Mouse (Mus musculus) CH12.LX (cell line): ENCODE measurements around the gene St14. TPM values are rescaled to one million over a fixed set of nuclear protein-coding genes. Genes with fewer than 3 reads are reported as not detected.
A peak's percentile ranks its signal among the peaks of the same experiment; 100 is the strongest.

Source experiments
- DNase-seq: peaks from one replicate; pipeline ENCODE4 v3.0.0-alpha.2; 2013; ENCODE audit errors: extremely low read depth
- H3K27ac ChIP-seq: 2 replicates; pipeline ENCODE4 v1.5.1; 2012; ENCODE audit warnings: low read depth, mild to moderate bottlenecking, control low read depth, moderate library complexity; ENCODE audit not compliant: insufficient read depth
- H3K27me3 ChIP-seq: replicated peaks from 2 replicates; pipeline ENCODE3; 2012; ENCODE audit warnings: inconsistent platforms
- H3K36me3 ChIP-seq, 2 experiments: replicated peaks in 1 of 2; 2 replicates each; pipeline versions ENCODE3 to v1.6.1; 2012; ENCODE audit warnings: inconsistent platforms in 1 of 2, low read length in 1 of 2, mild to moderate bottlenecking in 1 of 2, mixed read lengths in 1 of 2, moderate library complexity in 1 of 2; ENCODE audit not compliant: control insufficient read depth in 1 of 2, insufficient read depth in 1 of 2
- H3K4me1 ChIP-seq, 2 experiments: 2 replicates each; pipeline ENCODE4 v1.6.1; 2012; ENCODE audit warnings: inconsistent platforms in 1 of 2, moderate library complexity in 1 of 2; ENCODE audit not compliant: insufficient read depth in 2 of 2, control insufficient read depth in 1 of 2
- H3K4me2 ChIP-seq: 2 replicates; pipeline ENCODE4 v1.6.1; 2012; ENCODE audit warnings: low read depth, mild to moderate bottlenecking, control low read depth; ENCODE audit not compliant: poor library complexity, insufficient read depth, severe bottlenecking
- H3K4me3 ChIP-seq, 3 experiments: fragments of 150-350 bp in 1 of 3; sonication (generic) in 1 of 3; replicated peaks in 1 of 3; 2 replicates each; pipeline versions ENCODE3 to v1.5.1; 2011 to 2012; ENCODE audit warnings: low read depth in 2 of 3, low read length in 2 of 3, mild to moderate bottlenecking in 2 of 3, moderate library complexity in 2 of 3, control low read depth in 1 of 3, improper control_type of control experiment in 1 of 3, inconsistent platforms in 1 of 3, mixed read lengths in 1 of 3; ENCODE audit not compliant: poor library complexity in 1 of 3
- H3K79me2 ChIP-seq: replicated peaks from 2 replicates; pipeline ENCODE4 v1.6.1; 2012; ENCODE audit warnings: mild to moderate bottlenecking, moderate library complexity; ENCODE audit not compliant: control insufficient read depth, poor library complexity, insufficient read depth, severe bottlenecking; ENCODE audit errors: extremely low read depth
- H3K9ac ChIP-seq: 2 replicates; pipeline ENCODE4 v1.6.1; 2012; ENCODE audit warnings: low read depth, mild to moderate bottlenecking, control low read depth, moderate library complexity; ENCODE audit not compliant: insufficient read depth
- H3K9me3 ChIP-seq: replicated peaks from 2 replicates; pipeline ENCODE3; 2012; ENCODE audit warnings: low read length, inconsistent platforms, mixed read lengths
- BHLHE40 ChIP-seq: IDR thresholded peaks from 2 replicates; pipeline ENCODE4 v1.6.1; 2011; ENCODE audit warnings: mild to moderate bottlenecking, low read depth, low read length, improper control_type of control experiment
- CHD1 ChIP-seq: IDR thresholded peaks from 2 replicates; pipeline ENCODE4 v1.6.1; 2012; ENCODE audit warnings: low read depth, low read length, improper control_type of control experiment, inconsistent platforms
- CHD2 ChIP-seq: IDR thresholded peaks from 2 replicates; pipeline ENCODE4 v1.6.1; 2011; ENCODE audit warnings: low read length, improper control_type of control experiment
- CTCF ChIP-seq, 2 experiments: IDR thresholded peaks in 1 of 2; conservative IDR thresholded peaks in 1 of 2; 2 replicates each; pipeline ENCODE4 v1.5.1; 2011 to 2012; ENCODE audit warnings: low read depth in 2 of 2, low read length in 2 of 2, improper control_type of control experiment in 1 of 2, inconsistent platforms in 1 of 2, mild to moderate bottlenecking in 1 of 2, moderate library complexity in 1 of 2
- E2F4 ChIP-seq: IDR thresholded peaks from 2 replicates; pipeline ENCODE4 v1.6.1; 2011; ENCODE audit warnings: low read depth, low read length, improper control_type of control experiment; ENCODE audit not compliant: insufficient replicate concordance
- ELF1 ChIP-seq: IDR thresholded peaks from 2 replicates; pipeline ENCODE4 v1.6.1; 2014; ENCODE audit warnings: low read depth, mild to moderate bottlenecking, inconsistent platforms, low read length, improper control_type of control experiment
- EP300 ChIP-seq: IDR thresholded peaks from 2 replicates; pipeline ENCODE4 v1.6.1; 2011; ENCODE audit warnings: low read length, improper control_type of control experiment
- ETS1 ChIP-seq: conservative IDR thresholded peaks from 2 replicates; pipeline ENCODE4 v1.6.1; 2012; ENCODE audit warnings: low read depth, mild to moderate bottlenecking, inconsistent platforms, low read length, improper control_type of control experiment, moderate library complexity
- GABPA ChIP-seq: IDR thresholded peaks from 2 replicates; pipeline ENCODE4 v1.6.1; 2012; ENCODE audit warnings: low read depth, low read length, improper control_type of control experiment, inconsistent platforms; ENCODE audit not compliant: insufficient replicate concordance
- HCFC1 ChIP-seq: IDR thresholded peaks from 2 replicates; pipeline ENCODE4 v1.6.1; 2012; ENCODE audit warnings: low read depth, mild to moderate bottlenecking, inconsistent platforms, low read length, improper control_type of control experiment
- IRF4 ChIP-seq: IDR thresholded peaks from 2 replicates; pipeline ENCODE4 v1.6.1; 2014; ENCODE audit warnings: low read depth, mild to moderate bottlenecking, inconsistent platforms, low read length, improper control_type of control experiment
- JUN ChIP-seq: IDR thresholded peaks from 2 replicates; pipeline ENCODE4 v1.6.1; 2011; ENCODE audit warnings: low read depth, mild to moderate bottlenecking, low read length, improper control_type of control experiment, moderate library complexity; ENCODE audit not compliant: insufficient read depth
- JUND ChIP-seq: conservative IDR thresholded peaks from 2 replicates; pipeline ENCODE4 v1.6.1; 2011; ENCODE audit warnings: low read depth, low read length, improper control_type of control experiment
- KAT2A ChIP-seq: IDR thresholded peaks from 2 replicates; pipeline ENCODE4 v1.6.1; 2012; ENCODE audit warnings: low read length, improper control_type of control experiment, inconsistent platforms; ENCODE audit not compliant: insufficient replicate concordance
- MAFK ChIP-seq: IDR thresholded peaks from 2 replicates; pipeline ENCODE4 v1.6.1; 2011; ENCODE audit warnings: low read length, improper control_type of control experiment; ENCODE audit not compliant: insufficient replicate concordance
- MAX ChIP-seq: IDR thresholded peaks from 2 replicates; pipeline ENCODE4 v1.6.1; 2011; ENCODE audit warnings: low read length, improper control_type of control experiment
- MAZ ChIP-seq: IDR thresholded peaks from 2 replicates; pipeline ENCODE4 v1.6.1; 2012; ENCODE audit warnings: low read depth, mild to moderate bottlenecking, inconsistent platforms, low read length, improper control_type of control experiment, moderate library complexity
- MEF2A ChIP-seq: IDR thresholded peaks from 2 replicates; pipeline ENCODE4 v1.6.1; 2014; ENCODE audit warnings: low read depth, mild to moderate bottlenecking, inconsistent platforms, low read length, improper control_type of control experiment, borderline replicate concordance
- MXI1 ChIP-seq: IDR thresholded peaks from 2 replicates; pipeline ENCODE4 v1.6.1; 2011; ENCODE audit warnings: mild to moderate bottlenecking, low read depth, low read length, improper control_type of control experiment
- MYC ChIP-seq: IDR thresholded peaks from 2 replicates; pipeline ENCODE4 v1.6.1; 2011; ENCODE audit warnings: low read depth, mild to moderate bottlenecking, improper control_type of control experiment, low read length
- NELFE ChIP-seq: IDR thresholded peaks from 2 replicates; pipeline ENCODE4 v1.6.1; 2011; ENCODE audit warnings: low read depth, low read length, improper control_type of control experiment
- NRF1 ChIP-seq: IDR thresholded peaks from 2 replicates; pipeline ENCODE4 v1.6.1; 2014; ENCODE audit warnings: low read depth, mild to moderate bottlenecking, inconsistent platforms, low read length, improper control_type of control experiment, moderate library complexity
- PAX5 ChIP-seq: IDR thresholded peaks from 2 replicates; pipeline ENCODE4 v1.6.1; 2012; ENCODE audit warnings: low read length, inconsistent platforms, mixed read lengths
- POLR2A ChIP-seq: IDR thresholded peaks from 2 replicates; pipeline ENCODE4 v1.6.1; 2011; ENCODE audit warnings: low read depth, mild to moderate bottlenecking, improper control_type of control experiment, low read length
- POLR2AphosphoS2 ChIP-seq: IDR thresholded peaks from 2 replicates; pipeline ENCODE4 v1.6.1; 2011; ENCODE audit warnings: low read depth, low read length, improper control_type of control experiment
- RAD21 ChIP-seq: IDR thresholded peaks from 2 replicates; pipeline ENCODE4 v1.6.1; 2011; ENCODE audit warnings: low read depth, mild to moderate bottlenecking, low read length, improper control_type of control experiment, moderate library complexity
- RCOR1 ChIP-seq: conservative IDR thresholded peaks from 2 replicates; pipeline ENCODE4 v1.6.1; 2012; ENCODE audit warnings: low read depth, mild to moderate bottlenecking, inconsistent platforms, low read length, improper control_type of control experiment
- SIN3A ChIP-seq: IDR thresholded peaks from 2 replicates; pipeline ENCODE4 v1.6.1; 2012; ENCODE audit warnings: low read length, improper control_type of control experiment, inconsistent platforms
- SMC3 ChIP-seq: IDR thresholded peaks from 2 replicates; pipeline ENCODE4 v1.6.1; 2011; ENCODE audit warnings: low read depth, low read length, improper control_type of control experiment
- TBP ChIP-seq: conservative IDR thresholded peaks from 2 replicates; pipeline ENCODE4 v1.6.1; 2011; ENCODE audit warnings: low read depth, low read length, improper control_type of control experiment
- TCF12 ChIP-seq: IDR thresholded peaks from 2 replicates; pipeline ENCODE4 v1.6.1; 2014; ENCODE audit warnings: low read depth, mild to moderate bottlenecking, inconsistent platforms, low read length, improper control_type of control experiment
- UBTF ChIP-seq: IDR thresholded peaks from 2 replicates; pipeline ENCODE4 v1.6.1; 2012; ENCODE audit warnings: low read depth, mild to moderate bottlenecking, inconsistent platforms, low read length, improper control_type of control experiment, moderate library complexity
- USF1 ChIP-seq: IDR thresholded peaks from 2 replicates; pipeline ENCODE4 v1.6.1; 2014; ENCODE audit warnings: low read depth, mild to moderate bottlenecking, inconsistent platforms, low read length, improper control_type of control experiment
- USF2 ChIP-seq: conservative IDR thresholded peaks from 2 replicates; pipeline ENCODE4 v1.6.1; 2011; ENCODE audit warnings: low read depth, low read length, improper control_type of control experiment
- ZC3H11A ChIP-seq: IDR thresholded peaks from 2 replicates; pipeline ENCODE4 v1.6.1; 2012; ENCODE audit warnings: low read depth, mild to moderate bottlenecking, inconsistent platforms, low read length, improper control_type of control experiment
- ZKSCAN1 ChIP-seq: IDR thresholded peaks from 2 replicates; pipeline ENCODE4 v1.6.1; 2012; ENCODE audit warnings: low read depth, inconsistent platforms, low read length, improper control_type of control experiment, borderline replicate concordance
- ZMIZ1 ChIP-seq: IDR thresholded peaks from 2 replicates; pipeline ENCODE4 v1.6.1; 2012; ENCODE audit warnings: low read depth, mild to moderate bottlenecking, inconsistent platforms, low read length, improper control_type of control experiment
- ZNF384 ChIP-seq: IDR thresholded peaks from 2 replicates; pipeline ENCODE4 v1.6.1; 2012; ENCODE audit warnings: low read depth, low read length, improper control_type of control experiment, inconsistent platforms
- dilution Hi-C: fragments of 300-500 bp; cut with MboI; formaldehyde crosslinking; loops from 2 replicates; pipeline ENCODE4 v1.14.3; 2020; ENCODE audit warnings: low sequenced_read_pairs; ENCODE audit not compliant: extremely low pct_unique_long_range_greater_than_20kb, extremely low pct_ligation_motif_present
- in situ Hi-C: fragments of 300-500 bp; cut with MboI; formaldehyde crosslinking; loops from 3 replicates; pipeline ENCODE4 v1.14.3; 2019; ENCODE audit warnings: low sequenced_read_pairs, low pct_ligation_motif_present, low pct_unique_long_range_greater_than_20kb, mixed read lengths
- polyA plus RNA-seq: library from polyadenylated mRNA; unstranded; fragments of >175 nt; gene quantifications from 2 replicates; pipeline ENCODE4 v1.2.1, GENCODE M21; 2012; ENCODE audit warnings: low read depth; ENCODE audit not compliant: insufficient read length
- total RNA-seq, 2 experiments: library from RNA; depleted of rRNA; stranded (reverse); fragments of 300-350 nt in 1 of 2; fragments of >200 nt in 1 of 2; gene quantifications; 2 replicates each; pipeline ENCODE4 v1.2.3; 2012 to 2014

The St14 gene
- total and polyA plus RNA-seq, 3 experiments = 4.3 to 10.9 (median 8.6) TPM

GRCm38 (mm10) chr9:31129956-31130355 lies 1.7 kb downstream of the St14 start:
- Histone ChIP-seq H3K4me3 (peak overlapping the region; percentile 51 to 68 (median 67)), H3K27ac (no peak overlapping the region)
- no peak for TF ChIP-seq POLR2AphosphoS2
- no peak for TF ChIP-seq ZNF384
- no peak; the same call in 1 of the 2 replicates for TF ChIP-seq POLR2A
- TF ChIP-seq ZC3H11A = no peak
- TF ChIP-seq PAX5 = no peak
- no peak for TF ChIP-seq RCOR1
- TF ChIP-seq BHLHE40 = no peak; the same call in 1 of the 2 replicates
- TF ChIP-seq TBP = no peak
- TF ChIP-seq USF2 = no peak
- no peak for TF ChIP-seq UBTF
- TF ChIP-seq JUND = no peak
- no peak for TF ChIP-seq NRF1
- no peak for TF ChIP-seq MAFK
- no peak for TF ChIP-seq JUN
- TF ChIP-seq MYC = no peak
- TF ChIP-seq HCFC1 = no peak; the same call in 1 of the 2 replicates
- TF ChIP-seq SIN3A = no peak
- no peak for TF ChIP-seq SMC3
- TF ChIP-seq CTCF (conservative IDR thresholded peaks at IDR 0.05 in 1 of 2, IDR thresholded peaks at IDR 0.05 in 1 of 2; ENCODE audit: low read depth in 2 of 2, low read length in 2 of 2) = no peak
- no peak for TF ChIP-seq NELFE
- TF ChIP-seq GABPA = no peak
- TF ChIP-seq CHD2 = no peak
- TF ChIP-seq MAX = no peak
- no peak for TF ChIP-seq MAZ
- TF ChIP-seq IRF4 = peak; percentile 39; the same call in 1 of the 2 replicates
- TF ChIP-seq EP300 = peak; percentile 62
- TF ChIP-seq ELF1 = peak; percentile 26; the same call in 1 of the 2 replicates
- TF ChIP-seq ZKSCAN1 = no peak
- no peak for TF ChIP-seq ZMIZ1
- no peak; the same call in 1 of the 2 replicates for TF ChIP-seq MEF2A
- no peak for TF ChIP-seq USF1
- no peak for TF ChIP-seq KAT2A
- no peak for TF ChIP-seq MXI1
- peak; percentile 31; the same call in 1 of the 2 replicates for TF ChIP-seq ETS1
- TF ChIP-seq E2F4 = no peak
- TF ChIP-seq CHD1 = no peak
- 0 out of 2 replicates have a peak, but pooled peaks have one; percentile 15 for TF ChIP-seq TCF12
- no peak for TF ChIP-seq RAD21

More at GRCm38 (mm10) chr9:31129956-31130355, 1.7 kb downstream of the St14 start:
- Histone ChIP-seq H3K9me3 (no peaks in the 10 kb centered on the region), H3K79me2 (no peaks in the 10 kb centered on the region), H3K4me1 (peaks cover 3 to 23% of the 10 kb centered on the region in 2 experiments), H3K9ac (0 out of 2 replicates have a peak overlapping the region, but pooled peaks have one; percentile 32), H3K4me2 (peak overlapping the region; percentile 86), H3K27me3 (peaks cover 33% of the 10 kb centered on the region), H3K36me3 (peaks cover 0 to 2% of the 10 kb centered on the region in 2 experiments)
- dilution Hi-C loops (no loop called here), in situ Hi-C loops (no loop called here)
- peak; percentile 82 for DNase-seq
